Mouse (Mus musculus) skeletal muscle tissue, postnatal 0 days (tissue): ENCODE results near the gene Rnf43. TPM values are rescaled to one million over a fixed set of nuclear protein-coding genes. Genes with fewer than 3 reads are reported as not detected.
A peak's percentile ranks its signal among the peaks of the same experiment; 100 is the strongest.

Experiments
- microRNA counts: library from miRNA; unstranded; fragments of <30 nt; microRNA quantifications from one replicate; lab custom pipeline; 2015
- microRNA-seq, 2 experiments: library from miRNA; unstranded; fragments of <30 nt; microRNA quantifications; one replicate each; pipeline ENCODE4; 2016
- polyA plus RNA-seq: library from polyadenylated mRNA; unstranded; fragments of >200 nt; fragmentation: Nextera tagmentation; extraction: Ambion mirVana; gene quantifications from 2 replicates; pipeline ENCODE4 v1.2.1, GENCODE M21; 2015

Gene Rnf43
- polyA plus RNA-seq: 0.22 and 0.78 TPM in 2 replicates

GRCm38 (mm10) chr11:87662407-87662806 is at the start of gene Rnf43:
TSS of gene Rnf43 (plus strand) at chr11:87662722.

GRCm38 (mm10) chr11:87616790-87617474 is 45.6 kb upstream of the Rnf43 start, which contains the start of gene Hsf5:
TSS of gene Hsf5 (plus strand) at chr11:87617164.

GRCm38 (mm10) chr11:87737175-87737740 is 74.7 kb downstream of the Rnf43 start, which contains the start of gene Supt4a:
TSS of gene Supt4a (plus strand) at chr11:87737552.

GRCm38 (mm10) chr11:87760301-87761081 is 98.0 kb downstream of the Rnf43 start, which contains the start of gene Tspoap1:
TSS of gene Tspoap1 (plus strand) at chr11:87760541.

MicroRNAs within 50 kb of the gene (microRNA counts, 519-probe panel; counts per million panel counts)
- microRNA mmu-miR-142-3p (lab: Ali Mortazavi, UCI) (2,709 counts per million, percentile 70 among the panel's probes with 10 or more counts), microRNA mmu-miR-142-5p (lab: Ali Mortazavi, UCI) (970 counts per million, percentile 59 among the panel's probes with 10 or more counts)

Small RNAs within 50 kb of the gene (microRNA-seq; reads per million reads assigned to microRNA genes)
- 0 reads per million in 2 experiments for gene Mir142
- 0 reads per million in 2 experiments for gene Mir142b

Other genes with a start within 250 kb of the Rnf43 start
- gene Gm11492, start 96.1 kb upstream of the Rnf43 start, polyA plus RNA-seq: not detected in 2 replicates
- 98.0 and 104 TPM in 2 replicates for gene Sept4, start 93.8 kb upstream of the Rnf43 start, polyA plus RNA-seq
- 4.2 and 5.5 TPM in 2 replicates for gene Mtmr4, start 70.6 kb upstream of the Rnf43 start, polyA plus RNA-seq
- 0.06 TPM in 1 of 2 replicates, not detected in the other for gene Hsf5, start 45.6 kb upstream of the Rnf43 start, polyA plus RNA-seq
- gene Supt4a, start 74.8 kb downstream of the Rnf43 start, polyA plus RNA-seq: 95.1 and 107 TPM in 2 replicates
- gene Tspoap1, start 97.8 kb downstream of the Rnf43 start, polyA plus RNA-seq: 0.19 TPM in 2 replicates
- 0.12 and 0.21 TPM in 2 replicates for gene Mpo, start 130.9 kb downstream of the Rnf43 start, polyA plus RNA-seq
- 0.05 TPM in 1 of 2 replicates, not detected in the other for gene Lpo, start 165.6 kb downstream of the Rnf43 start, polyA plus RNA-seq
- 4.5 and 4.7 TPM in 2 replicates for gene Mks1, start 190.5 kb downstream of the Rnf43 start, polyA plus RNA-seq
- gene Epx, start 212.8 kb downstream of the Rnf43 start, polyA plus RNA-seq: 0.33 and 0.65 TPM in 2 replicates
- not detected in 2 replicates for gene Olfr462, start 229.5 kb downstream of the Rnf43 start, polyA plus RNA-seq
- gene Olfr463, start 234.7 kb downstream of the Rnf43 start, polyA plus RNA-seq: not detected in 2 replicates